Mouse (Mus musculus) thymus, postnatal 14 days (tissue): ENCODE data around the gene Cep128.
"Not testable (repeated sequence)": the region's sequence is repeated elsewhere in the genome, so short reads cannot be mapped to it uniquely, and the experiment has no call there.

ENCODE experiments used
- DNase-seq: peaks from one replicate; pipeline ENCODE4 v3.0.0; 2021

Gene Cep128

DNA sequence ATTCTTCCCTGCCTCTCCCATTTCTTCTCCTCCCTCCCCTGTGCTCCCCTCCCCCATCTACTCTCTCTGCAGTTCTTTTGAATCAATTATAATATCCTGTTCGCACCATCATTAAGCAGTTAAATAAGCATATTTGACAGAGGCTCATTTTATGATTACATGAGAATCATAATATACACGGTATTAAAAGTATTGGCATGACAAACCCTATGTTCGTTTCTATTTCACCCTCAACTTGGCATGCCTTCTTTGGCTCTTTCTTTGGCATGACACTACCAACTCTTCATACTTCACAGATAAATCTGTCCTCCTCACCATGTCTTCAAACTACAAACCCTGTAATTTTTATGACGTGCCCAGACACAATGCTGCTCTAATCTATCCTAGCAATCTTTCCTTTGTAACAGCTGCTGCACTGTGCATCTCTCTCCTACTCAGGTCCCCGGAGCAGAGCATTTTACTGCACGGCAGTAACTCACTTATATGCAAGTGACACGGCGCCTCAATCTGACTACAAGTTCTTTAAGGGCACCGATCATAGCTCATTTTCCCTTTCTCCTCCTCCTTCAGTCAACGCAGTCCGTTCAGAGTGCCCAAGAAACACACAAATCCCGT, 324.4 kb downstream of the Cep128 start:
- no peak for DNase-seq

DNA sequence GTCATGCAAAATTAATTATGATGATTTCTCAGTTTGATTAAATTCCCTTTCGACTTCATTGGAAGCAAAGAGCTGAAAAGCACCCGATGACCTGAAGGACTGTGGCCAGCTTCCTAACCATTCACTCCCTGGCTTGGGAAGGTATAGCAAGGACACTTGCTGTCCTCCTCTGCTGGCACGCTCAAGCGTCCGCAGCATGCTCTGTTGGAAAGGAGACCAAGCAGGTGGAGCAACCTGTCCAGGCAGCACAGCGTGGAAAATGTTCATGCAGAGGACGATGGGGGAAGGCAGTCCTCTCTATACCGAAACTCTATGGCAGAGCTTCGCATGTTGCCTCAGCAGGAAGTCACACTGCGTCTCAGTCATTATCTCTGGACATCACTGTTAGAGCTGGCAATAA, 327.3 kb downstream of the Cep128 start:
- DNase-seq, result no peak

DNA sequence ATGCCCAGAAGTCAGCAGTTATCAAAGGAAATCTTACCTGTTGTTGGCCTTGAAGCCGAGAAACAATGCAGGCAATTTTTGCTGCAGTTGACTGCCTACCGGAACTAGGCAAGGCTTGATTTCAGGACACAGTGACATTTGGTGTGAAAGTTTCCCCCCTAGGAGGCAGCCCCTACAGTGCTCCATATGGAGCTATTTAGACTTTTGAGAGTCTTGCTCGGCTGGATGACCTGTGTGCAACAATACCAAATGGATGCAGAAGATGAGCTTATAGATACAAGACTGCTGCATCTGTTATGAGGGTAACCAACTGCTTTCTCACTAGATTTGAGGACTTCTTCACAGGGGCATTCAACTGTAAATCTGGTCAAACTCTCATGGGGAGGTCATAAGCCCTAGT, 331.9 kb downstream of the Cep128 start:
- DNase-seq, result no peak

DNA sequence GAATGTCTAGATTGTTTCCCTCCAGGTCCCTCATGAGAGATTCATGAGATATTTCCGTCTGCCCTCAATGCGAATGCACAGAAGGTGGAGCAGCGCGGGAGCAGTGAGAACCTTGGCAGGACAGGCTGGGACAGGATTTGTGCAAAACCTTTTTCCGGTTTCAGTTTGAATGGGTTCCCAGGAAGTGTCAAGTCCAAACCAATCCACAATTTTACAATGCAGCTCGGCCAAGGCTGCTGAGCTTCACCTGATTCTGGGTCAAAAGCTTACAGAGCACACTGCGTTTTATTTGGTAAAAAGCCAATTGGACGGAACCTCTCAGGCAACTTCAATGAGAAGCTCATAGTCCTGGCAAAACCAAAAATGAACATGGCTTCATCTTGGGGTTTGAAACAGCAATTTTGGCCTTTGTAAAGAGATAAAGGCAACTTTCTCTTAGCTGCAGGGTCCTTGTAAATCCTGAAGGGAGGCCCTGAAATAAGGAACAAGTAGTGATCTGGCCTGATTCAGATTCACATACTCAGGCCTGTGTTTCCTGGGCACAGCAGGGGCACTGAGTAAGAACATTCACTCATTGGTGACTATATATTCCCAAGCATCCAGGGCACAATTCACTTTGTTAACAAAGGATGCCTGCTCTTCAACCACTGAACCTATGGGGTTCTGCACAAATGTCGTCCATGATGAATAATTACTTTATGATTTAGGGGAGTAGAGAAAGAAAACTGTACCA, 333.4 kb downstream of the Cep128 start:
- DNase-seq, result no peak

DNA sequence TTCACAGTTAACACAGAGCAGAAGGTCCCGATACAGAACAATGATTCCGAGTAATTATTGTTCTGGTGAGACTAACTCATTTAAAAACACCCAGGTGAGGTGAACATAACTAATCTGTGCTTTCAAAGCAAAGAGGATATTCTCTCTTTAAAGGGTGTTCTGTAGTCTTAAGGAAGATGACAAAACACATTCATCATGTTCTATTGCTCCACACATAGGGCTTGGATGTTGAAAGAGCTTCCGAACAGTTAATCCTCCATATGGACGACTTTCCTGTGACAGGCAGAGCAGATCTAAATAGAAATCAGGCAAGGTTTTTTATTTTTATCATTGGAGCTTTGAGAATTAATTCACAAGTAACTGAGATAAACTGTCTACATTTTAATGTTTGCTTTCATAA, 342.8 kb downstream of the Cep128 start:
- DNase-seq, result no peak

DNA sequence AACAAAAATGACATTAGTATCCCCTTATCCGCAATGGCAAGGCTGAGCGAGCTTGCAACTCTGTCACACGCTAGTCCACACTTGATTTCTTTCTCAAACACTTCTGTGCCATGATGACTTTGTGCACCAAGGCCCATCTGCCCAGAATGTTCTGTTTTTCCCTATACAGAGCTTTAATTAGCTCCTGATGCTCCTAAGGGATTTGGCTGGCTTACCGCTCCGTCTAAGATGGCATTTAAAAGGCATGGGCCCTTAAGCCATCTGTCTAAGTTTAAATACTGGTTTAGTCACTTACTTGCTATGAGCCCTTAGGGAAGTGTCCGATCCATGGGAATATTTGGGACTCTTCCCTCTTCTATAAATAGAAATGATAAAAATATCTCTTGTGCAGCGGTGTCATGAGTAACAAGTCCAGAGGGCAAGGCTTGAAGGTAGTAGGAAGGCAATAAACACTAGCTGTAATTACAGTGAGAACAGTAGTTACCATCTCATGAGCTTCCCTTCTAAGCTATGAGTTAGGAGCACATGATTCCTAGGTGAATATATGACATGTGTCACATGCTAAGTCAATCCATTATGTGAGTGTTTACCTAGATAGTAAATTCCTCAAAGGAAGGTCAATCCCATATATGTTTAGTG, 343.8 kb downstream of the Cep128 start:
- no peak for DNase-seq

DNA sequence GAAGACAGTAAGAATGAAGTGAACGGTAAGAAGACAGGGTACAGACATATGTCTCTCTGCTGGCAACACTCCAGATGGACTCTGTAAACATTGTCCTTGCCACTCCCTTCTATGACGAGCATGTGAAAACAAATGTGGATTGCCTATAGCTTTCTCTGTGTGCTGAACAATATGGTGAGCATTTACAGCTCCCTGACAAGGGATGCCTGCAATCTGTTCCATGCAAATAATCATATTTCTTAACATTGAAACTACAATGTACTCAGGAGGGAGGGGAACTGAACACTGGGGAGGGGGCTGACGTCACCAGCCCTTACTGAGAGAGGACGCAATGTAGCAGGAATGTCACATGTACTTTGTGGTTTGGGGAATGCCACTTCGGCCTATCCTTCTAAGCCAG, 355.1 kb downstream of the Cep128 start:
- DNase-seq, result no peak

DNA sequence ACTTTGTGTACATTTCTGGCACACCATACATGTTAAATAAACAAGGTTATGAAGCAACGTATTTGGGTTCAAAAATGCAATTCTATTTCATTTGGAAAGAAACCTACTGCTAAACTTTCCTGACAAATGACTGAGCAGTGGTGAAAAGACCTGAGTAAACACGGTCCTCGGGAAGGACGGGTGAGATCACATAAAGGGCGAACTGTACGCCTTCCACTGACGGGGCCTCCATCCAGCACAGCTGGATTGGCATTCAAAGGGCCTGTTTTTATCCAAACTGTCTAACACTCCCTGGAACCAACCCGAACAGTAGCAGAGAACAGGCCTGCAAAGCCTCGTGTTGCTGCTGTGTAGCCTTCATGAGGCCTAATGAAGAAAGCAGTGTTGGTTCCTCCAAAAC, 356.5 kb downstream of the Cep128 start:
- DNase-seq, result no peak

DNA sequence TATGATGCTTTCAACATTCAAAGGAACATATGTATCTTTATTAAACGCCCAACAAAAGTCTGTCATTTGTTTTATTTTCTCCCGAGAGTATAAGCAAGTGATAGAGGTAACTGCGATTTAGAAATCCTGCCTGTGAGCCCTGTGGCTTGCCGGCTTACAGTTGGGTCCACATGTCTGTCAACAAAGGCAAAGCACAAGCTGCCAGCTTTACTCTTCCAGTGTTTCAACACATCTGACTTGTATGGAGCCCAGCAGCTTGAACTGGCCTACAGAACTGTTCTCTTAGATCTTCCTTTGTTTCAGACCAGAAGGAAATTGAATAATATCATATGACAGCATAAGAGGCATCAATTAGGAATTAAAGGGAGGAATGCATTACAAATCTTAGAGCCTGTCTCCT, 357.1 kb downstream of the Cep128 start:
- no peak for DNase-seq

DNA sequence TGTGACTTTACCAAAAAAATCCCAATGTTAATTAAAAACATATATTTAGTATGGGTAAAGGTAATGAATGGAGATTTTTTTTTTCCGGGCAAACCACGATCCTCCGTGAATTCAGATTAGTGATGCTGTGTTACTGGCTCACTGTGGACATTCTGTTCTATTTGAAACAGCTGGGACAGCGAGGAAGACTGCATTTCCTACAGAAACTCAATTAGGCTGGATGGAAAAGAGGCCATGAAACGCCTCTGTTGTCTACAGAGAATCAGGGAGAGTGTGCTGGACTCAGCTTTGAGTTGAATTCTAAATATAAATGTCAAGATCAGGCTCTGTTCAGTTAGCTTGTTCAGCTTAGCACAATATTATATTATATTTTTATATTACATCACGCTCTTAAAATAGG, 369.1 kb downstream of the Cep128 start:
- DNase-seq, result no peak

DNA sequence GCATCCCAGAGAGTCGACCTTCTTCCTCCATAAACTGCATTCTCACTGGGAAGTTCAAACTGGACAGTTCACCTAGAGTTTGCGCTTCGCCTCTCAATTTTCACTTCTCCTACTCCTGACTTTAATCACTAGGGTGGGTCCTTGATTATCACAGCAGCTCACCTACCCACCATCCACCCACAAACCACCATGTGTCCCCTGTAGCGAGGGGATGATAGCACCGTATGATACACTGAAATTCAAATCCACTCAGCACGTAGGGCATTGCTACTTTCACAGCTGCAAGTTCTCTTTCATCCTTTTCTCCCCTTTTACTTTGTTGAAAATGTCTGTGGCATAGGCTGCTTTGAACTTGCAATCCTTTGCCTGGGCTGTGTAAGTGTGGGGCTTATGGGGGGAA, 371.2 kb downstream of the Cep128 start:
- DNase-seq, result no peak

DNA sequence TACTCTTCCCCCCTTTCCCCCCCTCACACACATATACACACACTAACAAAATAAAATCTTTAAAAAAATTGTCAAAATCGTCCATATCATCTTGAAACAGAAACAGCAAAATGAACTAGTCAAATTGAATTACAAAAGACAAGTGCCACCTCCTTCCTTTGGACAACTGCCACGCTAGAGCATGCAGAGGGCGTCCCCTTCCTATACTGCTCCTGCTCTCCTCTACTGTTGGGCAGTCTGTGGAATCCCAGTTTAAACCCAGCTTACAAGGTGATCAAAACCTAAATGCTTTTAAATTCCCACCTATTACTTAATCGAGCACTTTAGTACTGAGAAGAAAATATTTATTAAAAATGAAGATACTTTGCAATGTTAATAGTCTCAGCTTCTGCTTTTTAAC, 372.0 kb downstream of the Cep128 start:
- no peak for DNase-seq

DNA sequence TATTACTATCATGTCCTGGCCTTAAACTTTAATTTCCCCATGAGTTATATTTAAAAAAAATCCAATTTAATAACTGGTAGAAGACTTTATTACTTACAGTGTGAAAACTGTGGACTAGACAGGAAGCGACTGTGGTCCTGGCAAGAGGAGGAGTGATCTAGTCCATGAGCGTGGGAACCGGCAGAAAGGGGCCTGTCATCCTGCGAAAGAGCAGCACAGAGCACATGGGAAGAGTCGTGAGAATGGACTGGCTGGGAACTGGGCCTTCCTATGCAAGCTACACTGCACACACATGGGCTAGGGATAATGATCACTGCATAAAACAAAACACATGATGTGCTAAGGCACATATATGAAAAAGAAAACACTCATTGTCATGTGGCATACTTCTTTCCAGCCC, 375.5 kb downstream of the Cep128 start:
- no peak for DNase-seq

DNA sequence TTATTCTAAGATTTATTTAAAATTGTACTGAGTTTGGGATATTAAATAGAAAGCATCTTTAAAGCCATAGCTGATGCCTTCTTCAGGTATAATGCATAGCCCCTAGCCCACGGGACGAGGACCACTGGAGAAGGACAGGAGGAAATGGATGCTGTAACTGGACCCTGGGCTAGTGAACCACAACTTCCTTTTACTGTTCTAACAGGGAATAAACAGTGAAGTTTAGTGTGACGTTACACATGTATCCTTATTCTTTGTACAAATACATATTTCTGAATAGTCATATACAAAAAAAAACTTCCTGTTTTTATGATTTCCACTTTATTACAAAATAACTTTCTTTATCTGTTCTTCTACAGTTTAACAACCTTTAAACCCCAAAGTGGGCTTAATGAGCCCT, 376.0 kb downstream of the Cep128 start:
- no peak for DNase-seq

DNA sequence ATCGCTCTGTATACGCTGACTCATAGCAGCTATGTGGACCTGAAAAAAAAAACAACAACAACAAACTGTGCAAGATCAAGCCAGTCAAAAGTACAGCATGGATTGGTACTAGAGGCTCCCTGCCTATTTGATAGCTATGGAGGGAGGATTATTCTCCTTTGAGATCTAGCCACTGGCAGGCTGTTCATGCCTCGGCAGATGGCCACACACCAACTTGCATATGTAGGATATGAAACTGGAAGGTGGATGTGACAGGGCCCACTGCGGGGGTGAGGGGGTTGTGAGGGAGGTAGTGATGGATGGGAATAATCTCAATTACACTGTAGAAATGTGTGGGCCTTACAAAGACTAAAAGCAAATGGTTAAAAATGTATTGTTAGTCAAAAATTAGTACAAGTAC, 386.7 kb downstream of the Cep128 start:
- DNase-seq, result no peak

DNA sequence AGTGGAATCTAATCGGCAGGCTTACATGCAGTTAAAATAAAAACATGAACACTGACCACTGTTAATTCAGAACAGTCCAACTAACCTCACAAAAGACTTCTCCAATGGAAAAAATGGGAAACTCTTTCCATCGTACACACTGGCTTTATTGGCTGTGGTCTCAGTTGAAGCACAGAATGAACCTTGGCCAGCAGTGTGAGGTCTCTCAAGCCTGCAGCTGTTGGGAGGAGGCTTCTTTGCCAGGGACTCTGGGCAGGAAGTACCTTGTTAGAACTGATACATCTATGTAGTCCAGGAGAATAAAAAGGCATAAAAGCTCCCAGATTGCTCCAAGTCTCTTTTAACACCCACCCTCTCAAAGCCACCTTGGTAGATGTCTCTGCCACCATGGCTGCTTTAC, 390.9 kb downstream of the Cep128 start:
- no peak for DNase-seq

DNA sequence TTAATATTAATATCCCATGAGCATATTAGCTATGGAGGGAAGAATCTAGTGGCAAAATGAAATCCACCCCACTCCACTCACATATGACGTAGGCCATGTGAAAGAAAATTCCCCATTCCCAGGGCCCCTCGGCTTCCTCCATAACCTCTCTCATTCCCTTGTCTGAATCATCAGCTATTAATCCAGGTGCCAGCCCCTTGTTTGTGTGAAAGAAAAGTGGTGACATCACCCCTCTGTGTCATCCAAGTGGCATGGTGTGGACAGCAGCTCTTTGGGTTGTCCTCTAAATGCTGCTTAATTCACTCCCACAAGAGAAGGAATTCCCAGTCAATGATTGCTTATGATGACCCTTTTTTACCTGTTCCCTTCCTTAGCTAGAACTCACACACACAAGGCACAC, 396.4 kb downstream of the Cep128 start:
- no peak for DNase-seq

DNA sequence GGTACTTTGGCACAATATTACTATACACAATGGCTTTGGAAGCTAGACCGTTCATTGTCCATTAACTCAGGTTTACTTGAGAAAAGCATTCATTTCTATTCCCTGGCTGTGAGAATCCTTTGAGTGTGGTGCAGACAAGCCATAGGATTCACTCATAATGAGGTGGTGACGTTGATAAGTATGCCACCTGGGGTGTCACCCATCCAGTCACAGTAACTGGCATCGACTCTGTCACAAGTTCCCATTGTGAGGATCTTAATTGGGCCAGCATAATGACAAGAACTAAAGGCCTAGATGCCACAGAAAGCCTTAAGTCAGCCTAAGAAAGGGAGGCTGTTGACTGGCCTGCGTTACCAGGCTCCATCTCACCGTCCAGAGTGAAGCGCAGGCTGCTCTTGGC, 396.9 kb downstream of the Cep128 start:
- no peak for DNase-seq

DNA sequence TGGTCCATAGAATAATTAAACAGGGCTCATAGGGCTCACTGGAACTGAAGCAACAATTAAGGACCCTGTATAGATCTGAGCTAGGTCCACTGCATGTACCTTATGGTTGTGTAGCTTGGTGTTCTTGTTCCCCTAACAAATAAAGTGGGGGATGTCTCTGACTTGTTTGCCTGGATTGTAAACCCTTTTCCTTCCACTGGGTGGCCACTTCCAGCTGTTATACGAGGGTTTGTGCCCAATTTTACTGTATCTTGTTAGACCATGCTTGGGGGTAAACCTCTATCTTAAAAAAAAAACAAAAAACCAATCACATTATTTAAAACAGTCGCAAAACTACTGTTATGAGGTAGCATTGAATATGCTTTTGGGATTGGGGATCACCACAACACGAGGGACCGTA, 402.2 kb downstream of the Cep128 start:
- no peak for DNase-seq

DNA sequence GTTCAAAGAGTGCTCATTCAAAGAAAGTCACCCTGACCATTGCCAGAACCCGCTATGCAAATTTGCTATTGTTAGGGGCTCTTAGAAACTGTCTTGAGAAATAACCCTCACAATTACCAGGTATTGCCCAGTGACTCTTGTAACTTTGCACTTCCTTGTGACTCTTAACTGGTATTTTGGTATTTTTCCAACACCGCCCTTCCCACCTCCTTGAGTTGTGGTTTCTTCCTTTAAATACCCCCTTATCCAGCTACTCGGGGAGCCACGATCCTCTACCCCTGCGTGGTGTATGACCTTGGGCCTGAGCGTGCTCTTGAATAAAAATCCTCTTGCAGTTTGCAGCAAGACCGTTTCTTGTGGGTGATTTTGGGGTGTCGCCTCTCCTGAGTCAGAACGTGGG, 407.8 kb downstream of the Cep128 start:
- DNase-seq, result not testable (repeated sequence)

DNA sequence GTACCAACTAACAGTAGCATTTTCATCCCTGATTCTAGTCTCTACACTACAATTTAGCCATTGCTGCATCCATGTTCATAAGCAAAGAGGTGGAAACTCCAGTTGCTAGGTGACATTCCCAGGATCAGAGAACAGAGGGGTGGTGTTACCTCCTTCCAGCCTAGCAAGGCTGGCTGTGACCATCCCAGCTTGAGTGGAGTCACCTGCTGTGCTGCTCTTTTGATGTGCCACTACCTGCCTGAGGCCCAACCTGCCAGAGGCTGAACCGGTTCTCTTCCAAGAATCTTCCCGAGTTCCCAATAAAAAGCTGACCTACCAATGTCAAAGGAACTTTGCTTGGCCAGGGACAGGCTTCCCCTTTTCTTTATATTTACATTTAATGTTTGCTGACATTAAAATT, 408.8 kb downstream of the Cep128 start:
- no peak for DNase-seq

DNA sequence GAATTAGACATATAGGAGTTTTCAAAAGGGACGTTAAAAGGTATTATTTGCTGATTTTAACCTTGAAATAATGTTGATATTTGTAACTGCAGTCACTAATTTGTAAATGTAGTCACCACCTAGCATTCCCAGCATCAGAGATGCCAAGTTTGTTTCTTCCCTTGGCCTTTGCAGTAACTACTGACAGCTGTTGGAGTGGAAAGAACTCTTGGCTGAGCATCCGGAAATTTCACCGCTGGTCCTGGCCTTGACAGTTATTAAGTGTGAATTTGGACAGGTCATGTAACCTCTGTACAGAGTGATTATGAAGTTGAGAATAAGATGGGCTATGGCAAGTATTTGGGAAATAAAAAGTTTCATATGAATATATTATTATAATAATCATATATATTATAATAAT, 413.1 kb downstream of the Cep128 start:
- no peak for DNase-seq

DNA sequence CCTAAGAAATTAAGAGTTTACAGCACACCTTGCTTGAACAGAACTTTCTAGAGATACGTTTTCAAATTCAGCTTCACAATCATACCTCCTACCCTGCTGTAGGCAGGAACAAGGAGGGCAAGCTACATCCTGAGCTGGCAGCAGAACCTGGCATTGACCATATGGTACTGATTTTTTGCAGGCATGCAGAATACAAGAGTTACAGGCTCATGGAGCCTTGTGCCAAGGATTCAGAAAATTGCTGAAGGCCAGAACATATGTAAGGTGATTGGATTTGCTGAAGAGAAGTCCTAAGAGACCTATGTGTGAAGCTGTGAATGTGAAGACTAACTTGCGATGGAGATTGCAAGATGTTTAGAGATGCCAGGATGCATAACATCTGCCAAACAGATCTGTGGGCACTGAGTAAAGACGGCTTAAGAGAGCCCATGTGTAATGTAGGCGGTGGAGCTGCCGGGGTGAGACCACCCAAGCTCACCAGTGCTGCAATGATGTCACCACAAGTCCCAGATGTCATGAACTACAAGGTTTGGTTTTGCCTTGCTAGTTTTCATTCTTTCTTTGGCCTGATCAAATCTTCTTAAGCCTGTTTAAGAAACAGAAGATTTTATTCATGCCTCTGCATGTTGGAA, 422.7 kb downstream of the Cep128 start:
- no peak for DNase-seq
